Mouse (Mus musculus) large intestine, adult 2 months (tissue): ENCODE measurements at regions not wholly inside any gene's neighbourhood (a gene's known extent, or its start where the extent isn't known, plus 50 kb on each side); places are given as distances from the start of the nearest gene placed in this dataset.
"Not testable (repeated sequence)": the region's sequence is repeated elsewhere in the genome, so short reads cannot be mapped to it uniquely, and the experiment has no call there.

Experiments used
- DNase-seq: peaks from one replicate; pipeline ENCODE4 v3.0.0-alpha.2; 2012; ENCODE audit warnings: low read depth, low spot score
- WGBS: fragments of 180-500 bp; shearing (Covaris S2); methylation state at CpG from one replicate; pipeline ENCODE4 v1.1.7; 2018; 5-methylcytosine and 5-hydroxymethylcytosine counted together

DNA sequence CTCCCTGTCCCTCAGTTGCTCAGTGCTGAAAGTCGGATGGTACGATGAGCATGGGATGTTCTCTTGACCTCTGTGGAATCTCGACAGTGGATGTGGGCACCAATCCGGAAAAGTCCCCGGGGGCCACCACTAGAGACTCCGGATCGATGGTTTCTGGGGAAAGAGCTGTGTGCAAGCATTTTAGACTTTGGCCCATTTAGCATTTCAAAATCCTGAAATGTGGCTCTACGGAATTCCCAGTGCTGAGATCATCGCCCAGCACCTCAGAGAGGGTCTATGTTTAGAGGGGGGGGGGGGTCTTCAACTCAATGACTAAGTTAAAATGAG, 68.6 kb downstream of the Tomm20 start:
- 71% methylated on average over 9 of the region's 9 CpGs for WGBS
- no peak for DNase-seq

DNA sequence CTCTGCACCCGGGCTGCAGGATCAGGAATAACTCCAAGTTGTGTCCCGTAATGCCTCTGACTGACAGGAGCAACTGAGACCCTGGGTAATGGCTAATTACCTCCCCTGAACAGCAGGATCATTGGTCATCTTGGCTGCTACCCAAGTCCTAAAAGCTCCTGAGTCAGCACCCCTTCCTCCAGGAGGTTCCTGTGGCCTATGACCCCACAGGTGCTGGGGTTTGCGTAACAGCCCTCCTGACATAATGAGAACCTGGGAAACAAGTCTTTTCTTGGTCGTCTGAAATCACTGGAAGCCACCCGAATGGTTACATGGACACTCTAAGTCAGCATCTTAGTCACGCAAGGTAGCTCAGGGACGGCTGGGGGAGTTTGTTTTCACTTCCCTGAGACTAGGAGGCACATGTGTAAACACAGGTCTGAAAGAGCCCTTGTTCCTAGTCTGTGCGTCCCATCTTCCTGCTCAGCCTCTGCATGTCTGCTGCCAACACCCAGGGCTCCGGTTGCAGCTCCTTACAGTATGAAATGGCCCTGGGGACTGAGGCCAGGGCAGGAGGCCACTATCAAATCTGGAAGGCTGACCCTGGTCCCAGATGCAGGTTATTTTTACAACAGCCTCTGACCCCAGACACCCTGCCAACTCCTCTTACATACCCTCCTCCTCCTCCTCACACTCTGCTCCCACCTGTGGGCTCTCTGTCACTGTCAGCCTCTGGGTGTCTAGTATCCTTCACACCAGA, 69.2 kb downstream of the Tomm20 start:
- DNase-seq, result no peak
- WGBS, result 22% methylated on average over 9 of the region's 9 CpGs

DNA sequence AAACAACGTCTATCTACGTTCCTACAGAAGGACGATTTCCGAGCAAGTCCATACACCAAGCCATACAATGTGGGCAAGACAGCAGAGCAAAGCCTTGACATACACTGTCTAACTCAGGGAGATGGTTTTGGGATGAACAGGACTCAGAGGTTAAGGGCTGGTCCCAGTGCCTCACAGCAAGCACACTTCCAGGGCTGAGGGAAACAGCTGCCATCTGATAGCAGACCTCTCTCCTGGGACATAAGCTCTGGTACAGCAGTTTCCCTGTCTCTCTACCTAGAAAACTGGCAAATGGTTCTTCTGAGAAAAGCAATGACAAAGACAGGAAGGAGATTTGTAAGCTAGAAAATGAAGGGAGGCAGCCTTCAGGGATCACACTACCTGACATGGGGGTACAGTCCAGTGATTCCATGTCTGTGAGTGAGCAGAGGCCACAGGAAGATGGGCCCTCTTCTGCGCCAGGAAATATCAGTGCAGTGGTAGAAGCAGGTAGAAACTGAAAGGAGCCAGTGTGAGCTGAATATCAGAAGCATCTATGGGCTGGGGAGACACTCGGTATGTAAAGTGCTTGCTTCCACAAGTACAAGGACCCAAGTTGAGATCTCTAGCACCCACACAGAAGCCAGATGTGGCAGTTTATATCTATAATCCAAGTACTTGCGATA, 70.0 kb downstream of the Tomm20 start:
- DNase-seq, result no peak
- 71% methylated on average over 7 of the region's 7 CpGs for WGBS

- no peak for DNase-seq
- WGBS, result 100% methylated on average over 1 of the region's 1 CpGs
Measured at GRCm38 (mm10) chr8:126874846-126875245, 70.8 kb downstream of the Tomm20 start.

- DNase-seq, result no peak
- 87% methylated on average over 6 of the region's 6 CpGs for WGBS
Measured at GRCm38 (mm10) chr8:126874126-126874730, 71.4 kb downstream of the Tomm20 start.

DNA sequence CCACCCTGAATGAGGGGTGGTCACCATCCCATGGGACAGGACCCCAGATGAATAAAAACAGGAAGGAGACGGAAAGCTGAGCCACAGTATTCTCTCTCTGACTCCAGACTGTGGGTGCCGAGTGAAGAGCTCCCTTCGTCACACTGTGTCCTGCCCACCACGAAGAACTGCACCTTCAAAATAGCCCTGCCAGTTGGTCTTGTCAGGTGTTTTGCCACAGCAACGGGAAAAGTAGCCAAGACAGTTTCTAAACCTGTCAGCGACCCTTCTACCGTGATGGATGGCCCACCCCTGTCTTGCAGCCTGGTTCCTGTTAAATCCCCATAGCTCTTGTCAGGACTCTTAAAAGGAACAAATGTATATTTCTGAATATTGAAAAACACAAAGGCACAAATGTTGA, 72.3 kb downstream of the Tomm20 start:
- 87% methylated on average over 7 of the region's 7 CpGs for WGBS

GRCm38 (mm10) chr8:126872574-126872973, 73.1 kb downstream of the Tomm20 start:
- DNase-seq, result no peak
- WGBS, result 74% methylated on average over 4 of the region's 4 CpGs

More for the DNA sequence above, 72.3 kb downstream of the Tomm20 start:
- no peak for DNase-seq

DNA sequence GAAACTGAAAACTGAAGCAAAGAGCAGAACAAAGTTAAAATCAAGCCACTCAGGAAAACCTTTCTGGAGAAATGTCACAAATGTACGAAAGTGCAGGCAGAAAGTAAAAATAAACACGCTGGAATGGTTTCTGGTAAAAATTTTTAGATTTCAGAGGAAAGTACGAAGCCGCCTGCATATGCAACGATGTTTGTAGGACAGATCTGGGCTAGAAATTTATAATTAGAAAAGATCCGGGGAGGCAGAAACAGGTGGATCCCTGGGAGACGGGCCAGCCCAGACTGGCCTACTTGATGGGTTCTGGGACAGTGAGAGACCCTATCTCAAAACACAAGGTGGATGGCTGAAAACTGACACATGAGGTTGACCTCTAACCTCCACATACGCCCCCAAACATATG, 73.5 kb downstream of the Tomm20 start:
- DNase-seq, result no peak
- WGBS, result 90% methylated on average over 8 of the region's 8 CpGs

- WGBS, result 93% methylated on average over 1 of the region's 1 CpGs
Measured at GRCm38 (mm10) chr8:126869464-126869850, 76.2 kb downstream of the Tomm20 start.

DNA sequence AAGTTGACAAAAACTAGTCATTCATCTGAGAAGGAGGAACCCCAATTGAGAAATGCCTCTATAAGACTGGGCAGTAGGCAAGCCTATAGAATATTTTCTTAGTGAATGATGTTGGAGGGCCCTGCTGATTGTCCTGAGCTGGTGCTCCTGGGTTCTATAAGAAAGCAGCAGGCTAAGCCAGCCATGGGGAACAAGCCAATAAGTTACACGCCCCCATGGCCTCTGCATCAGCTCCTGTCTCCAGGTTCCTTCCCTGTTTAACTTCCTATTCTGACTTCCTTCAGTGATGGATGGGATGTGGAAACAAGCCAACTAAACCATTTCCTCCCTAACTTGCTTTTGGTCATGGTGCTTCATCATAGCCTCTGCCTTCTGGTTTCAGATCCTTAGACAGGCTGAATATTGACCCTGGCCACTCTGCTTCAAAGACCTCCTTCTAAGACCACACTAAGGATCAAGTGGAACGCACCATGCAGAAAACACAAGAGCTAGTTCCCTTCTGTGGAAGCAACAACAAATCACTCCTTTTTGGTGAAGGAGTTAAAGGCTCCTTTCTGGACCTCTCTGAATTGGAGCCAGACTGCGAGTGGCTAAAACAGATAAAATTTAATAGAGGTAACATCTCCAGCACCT, 76.7 kb downstream of the Tomm20 start:
- WGBS, result 77% methylated on average over 3 of the region's 3 CpGs
- no peak for DNase-seq

More at GRCm38 (mm10) chr8:126869464-126869850, 76.2 kb downstream of the Tomm20 start:
- no peak for DNase-seq

DNA sequence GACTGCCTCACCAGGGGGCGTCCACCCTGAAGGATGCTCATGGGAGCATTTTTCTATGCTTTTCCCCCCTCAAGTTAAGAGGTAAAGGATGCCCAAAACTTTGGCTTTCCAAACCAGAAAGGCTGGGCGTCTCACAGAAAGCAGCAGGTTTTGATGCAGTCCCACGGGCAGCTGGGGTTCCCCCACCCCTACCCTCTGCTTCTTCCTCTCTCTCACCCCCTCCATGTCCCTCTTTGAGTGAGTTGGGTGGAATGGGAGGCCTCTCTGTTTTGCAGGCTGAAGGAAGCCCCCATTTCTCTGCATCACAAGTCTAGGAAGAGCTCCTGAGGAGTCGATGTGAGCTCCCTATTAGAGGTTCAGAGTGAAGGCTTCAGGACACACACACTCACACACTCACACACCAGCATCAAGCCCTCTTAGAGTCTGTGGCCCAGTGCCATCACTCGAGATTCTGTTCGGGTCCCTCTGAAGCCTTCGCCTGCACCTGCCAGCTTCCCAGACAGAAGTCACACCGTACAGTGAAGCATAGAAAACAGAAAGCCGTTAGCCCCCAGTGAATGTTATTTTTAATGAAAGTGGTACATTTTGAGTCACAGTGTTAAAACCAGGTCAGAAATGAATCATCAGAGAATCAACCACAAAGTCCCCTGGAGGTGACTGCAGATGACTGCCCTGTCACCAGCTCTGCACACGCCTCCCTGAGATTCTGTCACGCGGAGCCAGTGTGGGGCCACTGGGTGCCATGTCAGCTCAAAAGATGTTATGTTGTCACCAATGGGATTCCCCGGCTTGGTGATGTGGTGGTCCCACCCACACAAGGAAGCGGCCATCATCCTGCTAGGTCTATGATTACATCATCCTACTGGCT, 78.3 kb downstream of the Tomm20 start:
- WGBS, result 81% methylated on average over 14 of the region's 14 CpGs
- DNase-seq, result no peak

DNA sequence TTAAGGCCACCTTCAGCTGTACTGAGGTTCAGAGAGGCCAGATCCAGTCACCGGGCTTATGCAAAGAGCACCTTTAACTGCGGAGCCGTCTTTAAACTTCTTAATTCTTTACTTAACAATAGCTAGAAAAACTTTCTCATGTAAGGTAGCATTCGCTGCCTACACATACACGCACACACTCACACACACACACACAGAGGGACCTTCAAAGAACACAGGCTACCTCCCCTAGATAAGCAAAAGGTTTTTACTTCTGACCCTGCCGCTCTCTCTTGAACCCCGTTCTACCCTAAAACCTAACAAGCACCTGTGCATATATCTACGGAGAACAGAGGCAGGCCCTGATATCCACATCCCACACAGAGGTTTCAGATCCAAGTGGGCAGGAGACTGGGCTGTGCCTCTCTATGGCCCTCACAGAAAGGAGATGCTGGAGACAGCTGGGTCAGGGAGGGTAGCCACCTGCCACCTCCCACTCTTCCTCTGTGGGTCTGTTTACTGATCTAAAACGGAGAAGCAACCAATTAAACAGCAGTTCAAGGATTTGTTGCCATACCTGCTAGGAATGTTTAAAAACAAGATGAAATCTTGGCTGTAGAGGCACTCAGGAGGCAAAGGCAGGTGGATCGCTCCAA, 81.2 kb downstream of the Tomm20 start:
- no peak for DNase-seq
- 90% methylated on average over 10 of the region's 10 CpGs for WGBS

DNA sequence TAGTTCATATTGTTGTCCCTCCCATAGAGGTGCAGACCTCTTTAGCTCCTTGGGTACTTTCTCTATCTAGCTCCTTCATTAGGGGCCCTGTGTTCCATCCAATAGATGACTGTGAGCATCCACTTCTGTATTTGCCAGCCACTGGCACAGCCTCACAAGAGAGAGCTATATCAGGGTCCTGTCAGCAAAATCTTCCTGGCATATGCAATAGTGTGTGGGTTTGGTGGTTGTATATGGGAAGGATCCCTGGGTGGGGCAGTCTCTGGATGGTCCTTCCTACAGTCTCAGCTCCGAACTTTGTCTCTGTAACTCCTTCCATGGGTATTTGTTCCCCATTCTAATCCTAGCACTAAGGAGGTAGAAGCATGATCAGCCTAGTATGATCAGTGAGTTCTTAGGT, 82.0 kb downstream of the Tomm20 start:
- WGBS, result 87% methylated on average over 1 of the region's 1 CpGs

DNA sequence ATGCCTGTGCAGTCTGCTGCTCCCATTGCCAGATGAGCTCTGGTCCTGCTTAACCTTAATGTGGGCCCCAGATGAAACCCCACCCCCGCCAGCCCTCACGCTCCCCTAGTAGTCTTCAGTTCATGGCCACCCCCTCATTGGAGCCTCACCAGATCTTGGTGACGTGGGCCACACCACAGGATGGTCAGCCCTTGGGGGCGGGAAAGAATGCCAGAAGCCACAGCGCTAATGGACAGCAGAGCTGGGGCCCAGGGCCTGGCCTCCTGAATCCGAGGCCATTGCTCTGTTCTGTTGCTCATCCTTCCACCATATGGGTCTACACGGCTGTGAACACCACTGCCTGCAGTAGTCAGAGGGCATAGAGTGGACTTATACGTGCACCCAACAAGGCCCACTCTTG, 83.9 kb downstream of the Tomm20 start:
- 98% methylated on average over 8 of the region's 8 CpGs for WGBS
- no peak for DNase-seq

More for the DNA sequence above, 82.0 kb downstream of the Tomm20 start:
- DNase-seq, result not testable (repeated sequence)

DNA sequence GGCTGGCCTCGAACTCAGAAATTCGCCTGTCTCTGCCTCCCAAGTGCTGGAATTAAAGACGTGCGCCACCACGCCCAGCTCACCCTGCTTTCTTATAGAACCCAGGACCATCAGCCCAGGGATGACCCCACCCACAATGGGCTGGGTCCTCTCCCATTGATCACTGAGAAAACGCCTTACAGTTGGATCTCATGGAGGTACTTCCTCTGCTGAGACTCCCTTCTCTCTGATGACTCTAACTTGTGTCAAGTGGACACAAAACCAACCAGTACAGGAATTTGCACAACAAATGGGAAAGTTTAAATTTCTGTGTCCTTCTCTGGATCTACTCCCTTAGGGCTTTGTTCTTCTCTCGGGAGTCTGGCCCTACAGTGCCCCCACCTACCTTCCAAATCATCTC, 85.0 kb downstream of the Tomm20 start:
- 96% methylated on average over 7 of the region's 7 CpGs for WGBS
- DNase-seq, result no peak

- 89% methylated on average over 5 of the region's 5 CpGs for WGBS
- no peak for DNase-seq
Measured at GRCm38 (mm10) chr8:126859706-126860424, 85.8 kb downstream of the Tomm20 start.

GRCm38 (mm10) chr8:126857307-126858203, 88.1 kb downstream of the Tomm20 start:
- WGBS, result 72% methylated on average over 13 of the region's 13 CpGs
- no peak for DNase-seq

DNA sequence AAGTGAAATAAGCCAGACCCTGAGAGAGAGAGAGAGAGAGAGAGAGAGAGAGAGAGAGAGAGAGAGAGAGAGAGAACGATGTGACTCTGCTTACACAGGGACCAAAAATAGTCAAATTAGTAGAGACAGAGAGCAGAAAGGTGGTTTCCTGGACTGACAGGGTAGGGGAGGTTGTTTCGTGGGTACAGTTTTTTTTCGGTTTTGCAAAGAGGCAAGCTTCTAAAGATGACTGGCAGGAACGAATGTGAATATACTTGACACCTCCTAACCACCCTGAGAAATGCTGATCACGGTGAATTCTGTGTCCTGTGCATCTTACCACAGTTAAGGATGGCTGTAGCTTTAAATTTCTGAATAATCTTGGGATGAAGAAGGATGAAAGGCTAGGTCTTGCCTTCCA, 89.7 kb downstream of the Tomm20 start:
- DNase-seq, result no peak
- 77% methylated on average over 5 of the region's 5 CpGs for WGBS
